Mouse (Mus musculus): ENCODE measurements around the gene Kif14. TPM values are rescaled to one million over a fixed set of nuclear protein-coding genes. Genes with fewer than 3 reads are reported as not detected.
A peak's percentile ranks its signal among the peaks of the same experiment; 100 is the strongest.
"Not testable (repeated sequence)": the region's sequence is repeated elsewhere in the genome, so short reads cannot be mapped to it uniquely, and the experiment has no call there.

Gene Kif14
- total and polyA plus RNA-seq, 3 experiments: 0.02 to 0.30 (median 0.08) TPM

- 82% methylated on average over 2 of the region's 2 CpGs for WGBS
- intact Hi-C loops (cut with DNase I): no loop called here
- Histone ChIP-seq H3K79me2 (replicated peaks; ENCODE audit: control insufficient read depth, insufficient read depth, low read length) (no peaks in the 10 kb centered on the region), H3K27ac (no peak overlapping the region), H3K9ac (ENCODE audit: low read depth, low read length) (no peak overlapping the region), H3K36me3 (ENCODE audit: control insufficient read depth, insufficient read depth, low read length) (no peaks in the 10 kb centered on the region), H3K4me3 (no peak overlapping the region), H3K27me3 (ENCODE audit: control insufficient read depth, insufficient read depth, low read length) (no peaks in the 10 kb centered on the region), H3K4me1 (ENCODE audit: control insufficient read depth, insufficient read depth, low read length) (no peaks in the 10 kb centered on the region)
- no peak for DNase-seq
- no peak for TF ChIP-seq EP300 (IDR thresholded peaks at IDR 0.05; ENCODE audit: insufficient read depth, low read depth, low read length)
- no peak for TF ChIP-seq CTCF (IDR thresholded peaks at IDR 0.05)
- TF ChIP-seq POLR2A (IDR thresholded peaks at IDR 0.05; ENCODE audit: insufficient read depth, low read depth, low read length): no peak
Measured at GRCm38 (mm10) chr1:136492232-136492631, 26.1 kb downstream of the Kif14 start.

- H3K27ac ChIP-seq: no peak overlapping the region
- intact Hi-C loops (cut with DNase I): no loop called here
- 93% methylated on average over 13 of the region's 13 CpGs for whole genome bisulfite sequencing
- H3K27me3 ChIP-seq (ENCODE audit: control insufficient read depth, insufficient read depth, low read length): no peaks in the 10 kb centered on the region
- DNase-seq: no peak
- H3K79me2 ChIP-seq (replicated peaks; ENCODE audit: control insufficient read depth, insufficient read depth, low read length): no peaks in the 10 kb centered on the region
- no peaks in the 10 kb centered on the region for H3K36me3 ChIP-seq (ENCODE audit: control insufficient read depth, insufficient read depth, low read length)
- TF ChIP-seq EP300 (IDR thresholded peaks at IDR 0.05; ENCODE audit: insufficient read depth, low read depth, low read length): no peak
- no peak overlapping the region for H3K9ac ChIP-seq (ENCODE audit: low read depth, low read length)
- H3K4me3 ChIP-seq: no peak overlapping the region
- no peaks in the 10 kb centered on the region for H3K4me1 ChIP-seq (ENCODE audit: control insufficient read depth, insufficient read depth, low read length)
Measured at GRCm38 (mm10) chr1:136499317-136499716, 33.2 kb downstream of the Kif14 start.

- intact Hi-C loops (cut with DNase I): no loop called here
- no peak overlapping the region for H3K9ac ChIP-seq (ENCODE audit: low read depth, low read length)
- no peak for TF ChIP-seq EP300 (IDR thresholded peaks at IDR 0.05; ENCODE audit: insufficient read depth, low read depth, low read length)
- TF ChIP-seq CTCF (IDR thresholded peaks at IDR 0.05): no peak
- TF ChIP-seq POLR2A (IDR thresholded peaks at IDR 0.05; ENCODE audit: insufficient read depth, low read depth, low read length): no peak
- H3K79me2 ChIP-seq (replicated peaks; ENCODE audit: control insufficient read depth, insufficient read depth, low read length): no peaks in the 10 kb centered on the region
- H3K36me3 ChIP-seq (ENCODE audit: control insufficient read depth, insufficient read depth, low read length): no peaks in the 10 kb centered on the region
- no peak for DNase-seq
- WGBS: 97% methylated on average over 8 of the region's 8 CpGs
- no peaks in the 10 kb centered on the region for H3K4me1 ChIP-seq (ENCODE audit: control insufficient read depth, insufficient read depth, low read length)
- no peak overlapping the region for H3K27ac ChIP-seq
- no peak overlapping the region for H3K4me3 ChIP-seq
- no peaks in the 10 kb centered on the region for H3K27me3 ChIP-seq (ENCODE audit: control insufficient read depth, insufficient read depth, low read length)
Measured at GRCm38 (mm10) chr1:136502936-136503335, 36.8 kb downstream of the Kif14 start.

GRCm38 (mm10) chr1:136506255-136506654, 40.1 kb downstream of the Kif14 start:
- intact Hi-C loops (cut with DNase I); H3K36me3 ChIP-seq (ENCODE audit: control insufficient read depth, insufficient read depth, low read length); H3K27ac ChIP-seq; H3K4me1 ChIP-seq (ENCODE audit: control insufficient read depth, insufficient read depth, low read length); DNase-seq; H3K4me3 ChIP-seq; H3K79me2 ChIP-seq (replicated peaks; ENCODE audit: control insufficient read depth, insufficient read depth, low read length); H3K27me3 ChIP-seq (ENCODE audit: control insufficient read depth, insufficient read depth, low read length); H3K9ac ChIP-seq (ENCODE audit: low read depth, low read length): not testable (repeated sequence)
- WGBS: 85% methylated on average over 10 of the region's 10 CpGs

- TF ChIP-seq POLR2A (IDR thresholded peaks at IDR 0.05; ENCODE audit: insufficient read depth, low read depth, low read length): no peak
- no peak for TF ChIP-seq EP300 (IDR thresholded peaks at IDR 0.05; ENCODE audit: insufficient read depth, low read depth, low read length)
- no peak for TF ChIP-seq CTCF (IDR thresholded peaks at IDR 0.05)
Measured at GRCm38 (mm10) chr1:136512317-136512716, 46.2 kb downstream of the Kif14 start.

GRCm38 (mm10) chr1:136513181-136513580, 47.0 kb downstream of the Kif14 start:
- peak in 1 of 2 experiments; percentile 47 for DNase-seq
- H3K9ac ChIP-seq (ENCODE audit: low read depth, low read length): no peak overlapping the region
- H3K79me2 ChIP-seq (replicated peaks; ENCODE audit: control insufficient read depth, insufficient read depth, low read length): no peaks in the 10 kb centered on the region
- WGBS: 66% methylated on average over 11 of the region's 11 CpGs
- TF ChIP-seq POLR2A (IDR thresholded peaks at IDR 0.05; ENCODE audit: insufficient read depth, low read depth, low read length) (no peak), CTCF (IDR thresholded peaks at IDR 0.05) (no peak), EP300 (IDR thresholded peaks at IDR 0.05; ENCODE audit: insufficient read depth, low read depth, low read length) (no peak)
- H3K4me3 ChIP-seq: no peak overlapping the region
- H3K4me1 ChIP-seq (ENCODE audit: control insufficient read depth, insufficient read depth, low read length): peaks cover 1% of the 10 kb centered on the region; the same call in 1 of the 2 replicates
- intact Hi-C loops (cut with DNase I): no loop called here
- no peaks in the 10 kb centered on the region for H3K36me3 ChIP-seq (ENCODE audit: control insufficient read depth, insufficient read depth, low read length)
- H3K27me3 ChIP-seq (ENCODE audit: control insufficient read depth, insufficient read depth, low read length): no peaks in the 10 kb centered on the region
- H3K27ac ChIP-seq: no peak overlapping the region

More at GRCm38 (mm10) chr1:136512317-136512716, 46.2 kb downstream of the Kif14 start:
- Histone ChIP-seq H3K27ac (no peak overlapping the region), H3K27me3 (ENCODE audit: control insufficient read depth, insufficient read depth, low read length) (no peaks in the 10 kb centered on the region), H3K79me2 (replicated peaks; ENCODE audit: control insufficient read depth, insufficient read depth, low read length) (no peaks in the 10 kb centered on the region), H3K9ac (ENCODE audit: low read depth, low read length) (no peak overlapping the region), H3K4me1 (ENCODE audit: control insufficient read depth, insufficient read depth, low read length) (peaks cover 1% of the 10 kb centered on the region; the same call in 1 of the 2 replicates), H3K4me3 (no peak overlapping the region), H3K36me3 (ENCODE audit: control insufficient read depth, insufficient read depth, low read length) (no peaks in the 10 kb centered on the region)
- intact Hi-C loops (cut with DNase I): no loop called here
- WGBS: 52% methylated on average over 6 of the region's 6 CpGs
- no peak for DNase-seq

All from heart, adult 2 months (tissue).